Mouse (Mus musculus): ENCODE measurements at regions not wholly inside any gene's neighbourhood (a gene's known extent, or its start where the extent isn't known, plus 50 kb on each side); places are given as distances from the start of the nearest gene placed in this dataset.

- ATAC-seq (replicated peaks; ENCODE audit: poor library complexity, severe bottlenecking), result peak; percentile 59; the same call in 1 of the 2 replicates
These were observed 151.8 kb downstream of the Mrgpra4 start for GRCm38 (mm10) chr7:47830124-47830523.

GRCm38 (mm10) chr7:47781373-47781772 is 180.2 kb upstream of the Mrgpra3 start:
- no peak for ATAC-seq (replicated peaks; ENCODE audit: poor library complexity, severe bottlenecking)

GRCm38 (mm10) chr7:47747528-47747927 is 146.4 kb upstream of the Mrgpra3 start:
- ATAC-seq (replicated peaks; ENCODE audit: poor library complexity, severe bottlenecking), result peak; percentile 77

- ATAC-seq (replicated peaks; ENCODE audit: poor library complexity, severe bottlenecking), result peak; percentile 94
These were observed 138.9 kb upstream of the Mrgpra3 start for GRCm38 (mm10) chr7:47740064-47740463.

GRCm38 (mm10) chr7:47691121-47691520 is 89.9 kb upstream of the Mrgpra3 start:
- 0 out of 2 replicates have a peak, but pooled peaks have one; percentile 22 for ATAC-seq (replicated peaks; ENCODE audit: poor library complexity, severe bottlenecking)

GRCm38 (mm10) chr7:47676999-47677398 is 75.8 kb upstream of the Mrgpra3 start:
- ATAC-seq (replicated peaks; ENCODE audit: poor library complexity, severe bottlenecking), result peak; percentile 67

Data from granulocyte monocyte progenitor cell, adult 5-6 weeks (primary cell).